Mouse (Mus musculus): ENCODE data around the gene Entr1.
"Not testable (repeated sequence)": the region's sequence is repeated elsewhere in the genome, so short reads cannot be mapped to it uniquely, and the experiment has no call there.

Gene Entr1

GRCm38 (mm10) chr2:26387713-26388112, 1.4 kb downstream of the Entr1 start:
- DNase-seq (ENCODE audit: low spot score) = no peak

GRCm38 (mm10) chr2:26380871-26381270, 8.2 kb downstream of the Entr1 start:
- DNase-seq (ENCODE audit: low spot score) = not testable (repeated sequence)

GRCm38 (mm10) chr2:26380131-26380771, 8.9 kb downstream of the Entr1 start, which contains the start of gene Snapc4:
Gene Snapc4, minus strand, starts transcription at chr2:26380653.
- DNase-seq (ENCODE audit: low spot score) = peak; percentile 75

- DNase-seq (ENCODE audit: low spot score) = no peak
Observed at GRCm38 (mm10) chr2:26372396-26372795, 16.7 kb downstream of the Entr1 start.

- no peak for DNase-seq (ENCODE audit: low spot score)
Observed at GRCm38 (mm10) chr2:26368572-26368971, 20.5 kb downstream of the Entr1 start.

GRCm38 (mm10) chr2:26367911-26368310, 21.2 kb downstream of the Entr1 start:
- DNase-seq (ENCODE audit: low spot score) = no peak

GRCm38 (mm10) chr2:26364738-26365465, 24.2 kb downstream of the Entr1 start:
- no peak for DNase-seq (ENCODE audit: low spot score)

GRCm38 (mm10) chr2:26363481-26363880, 25.6 kb downstream of the Entr1 start:
- no peak for DNase-seq (ENCODE audit: low spot score)

GRCm38 (mm10) chr2:26362991-26363390, 26.1 kb downstream of the Entr1 start:
- DNase-seq (ENCODE audit: low spot score) = no peak

GRCm38 (mm10) chr2:26360772-26361171, 28.3 kb downstream of the Entr1 start, which contains the start of gene Card9:
Gene Card9, minus strand, starts transcription at chr2:26360918.
- DNase-seq (ENCODE audit: low spot score) = no peak

- DNase-seq (ENCODE audit: low spot score) = no peak
Observed at GRCm38 (mm10) chr2:26359983-26360382, 29.1 kb downstream of the Entr1 start.

GRCm38 (mm10) chr2:26358667-26359320, 30.3 kb downstream of the Entr1 start:
- no peak for DNase-seq (ENCODE audit: low spot score)

- DNase-seq (ENCODE audit: low spot score) = no peak
Observed at GRCm38 (mm10) chr2:26357484-26357883, 31.6 kb downstream of the Entr1 start.

- DNase-seq (ENCODE audit: low spot score) = no peak
Observed at GRCm38 (mm10) chr2:26356678-26357077, 32.4 kb downstream of the Entr1 start.

GRCm38 (mm10) chr2:26356231-26356630, 32.9 kb downstream of the Entr1 start:
- no peak for DNase-seq (ENCODE audit: low spot score)

GRCm38 (mm10) chr2:26354401-26354800, 34.7 kb downstream of the Entr1 start:
- DNase-seq (ENCODE audit: low spot score) = no peak

GRCm38 (mm10) chr2:26353066-26353980, 35.8 kb downstream of the Entr1 start:
- no peak for DNase-seq (ENCODE audit: low spot score)

- no peak for DNase-seq (ENCODE audit: low spot score)
Observed at GRCm38 (mm10) chr2:26352291-26352910, 36.7 kb downstream of the Entr1 start.

GRCm38 (mm10) chr2:26351358-26352290, 37.5 kb downstream of the Entr1 start, which contains the start of gene Dnlz:
Gene Dnlz, minus strand, starts transcription at chr2:26352110.
- peak; percentile 80 for DNase-seq (ENCODE audit: low spot score)

- DNase-seq (ENCODE audit: low spot score) = no peak
Observed at GRCm38 (mm10) chr2:26348241-26348640, 40.9 kb downstream of the Entr1 start.
